Mouse (Mus musculus) lung, postnatal 14 days (tissue): ENCODE measurements around the gene Mapk8ip3.

Experiments
- DNase-seq: peaks from one replicate; pipeline ENCODE4 v3.0.0; 2021

Mapk8ip3 gene

GRCm38 (mm10) chr17:24844525-24844924, 92.3 kb downstream of the Mapk8ip3 start:
- DNase-seq = no peak

- DNase-seq = no peak
These were observed 94.1 kb downstream of the Mapk8ip3 start for GRCm38 (mm10) chr17:24842631-24843030.
